Mouse (Mus musculus) testis, postnatal 10 days (tissue): ENCODE results near the gene Cisd1.

Source experiments
- DNase-seq: peaks from one replicate; pipeline ENCODE4 v3.0.0; 2021; ENCODE audit warnings: low spot score

Gene Cisd1

DNA sequence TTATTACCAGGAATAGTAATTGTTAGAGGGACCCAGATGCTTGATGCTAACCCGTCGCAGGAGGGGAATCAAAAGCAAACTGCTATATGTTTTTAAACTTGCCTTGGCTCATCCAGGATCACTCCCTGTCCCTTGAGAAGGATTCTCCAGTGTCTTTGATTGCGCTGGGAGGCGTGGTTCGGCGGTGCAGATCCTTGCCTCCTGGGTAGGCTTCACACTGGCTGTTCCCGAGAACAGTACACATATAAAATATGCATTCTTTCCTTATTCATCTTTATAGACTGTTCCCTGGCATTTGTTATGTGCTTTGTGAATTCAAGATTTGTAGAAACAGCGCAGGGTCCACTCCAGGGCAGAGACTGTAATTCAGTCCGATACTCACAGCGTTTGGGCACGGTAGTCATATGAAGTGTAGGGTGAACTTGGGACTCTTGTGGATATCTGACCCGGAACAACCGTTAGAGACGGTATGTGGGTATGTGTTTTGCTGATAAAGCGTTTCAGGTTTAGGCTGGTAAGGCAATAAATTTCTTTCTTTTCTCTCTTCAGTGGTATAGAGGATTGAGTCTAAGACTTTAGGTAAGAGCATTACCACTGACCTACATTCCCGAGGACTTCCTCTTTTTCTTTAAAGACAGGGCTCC lies 4.0 kb upstream of the Cisd1 start:
- DNase-seq = peak; percentile 48

DNA sequence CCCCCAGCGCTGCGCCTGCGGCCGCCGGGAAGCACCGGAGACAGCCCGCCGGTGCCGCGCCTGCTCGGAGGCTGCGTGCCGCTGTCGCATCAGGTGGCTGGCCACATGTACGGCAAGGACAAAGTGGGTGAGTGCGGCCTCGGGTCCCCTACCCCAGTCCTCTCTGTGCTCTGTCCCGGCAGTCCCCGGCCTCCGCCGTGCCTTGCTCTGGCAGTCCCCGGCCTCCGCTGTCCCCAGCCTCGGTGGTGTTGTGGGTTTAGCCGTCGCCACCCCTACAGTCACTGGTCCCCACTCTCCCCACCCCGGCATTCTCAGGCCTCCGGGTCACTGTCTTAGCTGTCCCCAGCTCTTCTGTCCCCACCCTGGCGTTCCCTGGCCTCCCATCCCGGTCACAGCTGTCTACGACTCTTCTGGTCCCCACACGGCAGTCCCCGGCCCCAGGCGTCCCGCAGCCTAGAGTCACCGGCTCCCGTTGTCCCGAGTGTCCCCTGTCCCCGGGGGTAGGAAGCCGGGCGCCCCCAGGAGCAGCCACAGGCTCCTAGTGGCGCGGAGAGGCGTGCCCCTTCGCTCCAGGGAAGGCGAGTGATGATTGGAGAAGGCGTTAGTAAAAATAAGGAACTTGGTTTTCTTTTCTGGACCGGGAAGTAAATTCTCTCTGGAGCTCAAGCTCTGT lies 3.3 kb upstream of the Cisd1 start:
- DNase-seq = peak; percentile 64

DNA sequence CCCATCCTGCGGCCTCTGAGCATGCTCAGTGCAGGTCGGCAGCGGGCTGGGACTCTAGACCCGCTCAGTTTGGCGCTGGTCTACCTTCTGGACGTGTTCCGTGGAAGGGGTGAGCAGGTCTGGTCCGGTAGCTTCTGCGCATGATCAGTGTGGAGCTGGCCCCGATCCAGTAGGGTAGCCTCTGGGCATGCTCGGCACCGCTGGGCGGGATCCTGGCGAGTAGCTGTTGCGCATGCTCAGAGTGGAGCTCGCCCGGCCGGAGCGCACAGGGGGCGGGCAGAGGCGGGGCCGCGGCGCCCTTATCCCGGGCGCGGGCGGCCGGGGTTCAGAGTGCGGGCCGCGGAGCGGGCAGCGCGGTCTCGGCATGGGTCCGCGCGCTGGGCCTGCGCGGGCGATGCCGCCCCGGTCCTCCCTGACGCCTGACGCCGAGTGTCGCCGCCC lies 2.8 kb upstream of the Cisd1 start, which contains the start of gene Ipmk:
Gene Ipmk (plus strand): TSS at position 255 of the 441 bp plus-strand sequence.
- DNase-seq = peak; percentile 99

DNA sequence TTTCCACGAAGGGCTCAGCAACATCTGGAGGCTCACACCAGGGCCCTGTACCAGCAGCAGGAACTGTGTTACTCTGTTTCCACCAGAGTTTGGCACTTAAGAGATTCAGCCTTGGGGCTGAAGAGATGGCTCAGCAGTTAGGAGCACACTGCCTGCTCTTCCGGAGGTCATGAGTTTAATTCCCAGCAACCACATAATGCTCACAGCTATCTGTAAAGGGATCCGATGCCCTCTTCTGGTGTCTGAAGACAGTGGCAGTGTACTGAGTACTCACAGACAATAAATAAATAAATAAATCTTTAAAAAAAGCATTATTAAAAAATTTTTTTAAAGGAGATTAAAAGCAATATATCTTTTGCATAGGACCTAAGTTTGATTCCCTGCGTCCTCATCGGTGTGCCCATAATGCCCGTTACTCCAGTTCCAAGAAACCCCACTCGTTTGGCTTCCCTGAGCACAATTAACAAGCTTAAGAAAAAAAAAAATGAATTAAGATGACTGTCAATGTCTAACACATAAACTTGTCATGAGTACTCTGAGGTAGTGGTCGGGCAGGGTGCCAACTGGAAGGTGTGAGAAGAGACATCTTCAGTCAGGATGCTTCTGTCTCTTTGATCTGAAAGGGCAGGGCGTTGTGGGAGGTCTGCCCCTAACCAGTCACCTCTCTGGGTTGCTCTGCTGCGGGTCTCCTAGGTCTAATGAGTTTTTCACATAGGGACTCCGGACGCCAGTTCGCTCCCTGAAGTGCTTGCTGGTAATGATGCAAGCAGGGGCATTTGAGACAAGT lies 2.2 kb upstream of the Cisd1 start:
- peak; percentile 79 for DNase-seq

DNA sequence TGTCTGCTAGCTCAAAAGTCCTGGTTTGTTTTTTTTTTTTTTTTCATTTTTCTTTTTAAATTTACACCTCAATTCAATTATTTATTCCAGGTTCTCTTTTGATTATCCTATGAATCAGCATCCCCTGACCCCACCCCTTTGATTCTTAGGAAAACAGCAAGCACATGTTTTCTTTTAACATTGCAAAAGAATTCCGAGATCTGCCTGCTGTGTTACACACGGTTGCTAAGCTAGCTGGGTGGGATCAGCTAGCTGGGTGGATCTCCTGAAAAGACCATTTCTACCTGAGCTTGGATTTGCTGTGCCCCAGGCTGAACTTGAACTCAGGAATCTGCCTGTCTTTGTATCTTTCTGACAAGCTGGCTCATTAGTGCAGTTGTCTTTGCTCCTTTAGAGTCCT lies 1.4 kb upstream of the Cisd1 start:
- DNase-seq = no peak

DNA sequence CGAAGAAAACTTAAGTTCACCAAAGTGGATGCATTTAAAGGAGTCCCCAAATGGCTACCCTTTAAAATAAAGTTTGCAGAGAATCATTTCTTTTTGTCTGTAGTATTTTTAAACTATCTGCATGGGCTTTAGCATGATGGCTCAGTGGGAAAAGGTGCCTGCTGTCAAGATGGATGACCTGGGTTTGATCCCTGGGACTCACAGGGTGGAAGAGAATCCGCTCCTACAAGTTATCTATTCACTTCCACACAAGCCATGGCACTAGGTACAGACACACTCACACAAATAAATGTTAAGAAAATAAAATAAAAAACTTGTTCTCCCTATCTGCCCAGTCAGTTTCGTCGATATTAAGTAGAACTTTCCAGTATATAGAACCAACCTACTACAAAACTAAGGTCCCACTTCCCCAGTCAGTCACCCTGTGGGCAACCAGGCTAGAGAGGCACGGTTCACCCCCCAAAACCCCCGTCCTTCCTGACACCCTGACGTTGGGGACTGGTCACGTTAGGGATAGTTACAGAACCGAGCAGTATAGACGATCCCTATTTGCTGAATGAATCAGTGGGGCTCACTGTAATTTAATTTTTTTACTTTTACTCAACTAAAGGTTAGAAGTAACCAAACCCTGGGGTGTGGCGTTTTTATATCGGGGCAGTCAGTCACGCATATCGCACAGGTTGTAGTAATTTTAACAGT lies 1.0 kb downstream of the Cisd1 start:
- no peak for DNase-seq

DNA sequence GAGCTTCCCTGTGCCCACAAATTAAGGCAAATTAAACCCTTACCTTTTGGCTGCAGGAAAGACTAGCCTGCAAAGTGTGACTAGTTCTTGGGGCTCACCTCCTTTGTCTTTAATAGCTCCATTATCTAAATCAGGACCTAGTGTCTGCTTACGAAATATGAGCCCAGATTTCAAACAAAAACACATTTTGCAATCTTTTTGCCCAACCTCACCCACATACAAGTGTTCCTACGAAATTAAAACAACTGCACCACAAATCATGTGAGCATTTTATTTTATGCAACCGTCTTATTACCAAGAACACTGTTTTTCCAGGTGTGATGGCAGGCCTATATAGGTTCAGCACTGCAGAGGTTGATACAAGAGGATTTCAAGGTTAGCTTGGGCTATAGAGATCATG lies 1.6 kb downstream of the Cisd1 start:
- no peak for DNase-seq

DNA sequence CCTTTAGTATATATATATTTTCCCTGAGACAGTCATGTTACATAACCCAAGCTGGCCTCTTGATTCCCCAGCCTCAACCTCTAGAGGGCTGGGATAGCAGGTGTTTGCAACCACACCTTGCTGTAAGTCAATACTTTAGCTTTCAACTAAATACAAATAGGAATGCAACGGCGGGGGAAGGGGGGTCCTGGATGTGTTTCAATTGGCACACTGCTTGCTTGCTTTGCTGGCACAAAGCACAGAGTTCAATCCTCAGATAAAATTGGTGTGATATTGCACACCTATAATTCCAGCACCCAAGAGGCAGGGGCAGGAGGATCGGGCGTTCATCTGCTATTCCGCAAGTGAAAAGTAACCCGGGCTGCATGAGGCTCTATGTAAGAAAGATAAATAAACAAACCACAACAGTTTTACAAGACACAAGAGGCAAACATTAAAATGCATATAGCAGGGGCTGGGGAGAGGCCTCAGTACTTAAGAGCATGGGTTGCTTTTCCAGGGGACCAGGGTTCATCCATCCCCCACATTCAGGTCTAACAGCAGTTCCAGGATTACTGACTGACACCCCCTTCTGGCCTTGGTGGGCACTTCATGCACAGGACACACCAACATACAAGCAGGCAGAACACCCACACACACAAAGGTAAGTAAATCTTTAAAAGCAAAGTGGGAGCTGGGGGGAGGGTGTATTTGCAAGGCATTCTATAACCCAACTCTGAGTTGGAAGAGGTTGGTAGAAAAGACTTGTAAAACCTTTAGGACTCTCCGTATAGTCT lies 2.5 kb downstream of the Cisd1 start:
- DNase-seq = no peak

DNA sequence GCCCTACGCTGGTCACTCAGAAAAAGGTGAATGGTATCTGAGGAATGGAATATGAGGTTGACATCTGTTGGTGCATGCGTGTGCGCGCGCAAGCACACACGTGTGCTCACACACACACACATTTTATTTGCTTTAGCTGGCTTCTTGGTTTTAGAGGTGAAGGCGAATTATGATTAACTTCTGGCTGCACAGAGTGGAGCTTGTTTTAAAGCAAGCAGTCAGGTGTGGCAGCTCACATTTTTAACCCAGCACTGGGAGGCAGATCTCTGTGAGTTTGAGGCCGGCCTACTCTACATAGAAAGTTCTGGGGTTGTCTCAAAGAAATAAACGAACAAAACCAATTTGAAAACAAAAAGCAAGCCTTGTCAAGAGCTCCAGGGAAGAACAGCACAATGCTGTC lies 3.5 kb downstream of the Cisd1 start:
- DNase-seq = no peak

DNA sequence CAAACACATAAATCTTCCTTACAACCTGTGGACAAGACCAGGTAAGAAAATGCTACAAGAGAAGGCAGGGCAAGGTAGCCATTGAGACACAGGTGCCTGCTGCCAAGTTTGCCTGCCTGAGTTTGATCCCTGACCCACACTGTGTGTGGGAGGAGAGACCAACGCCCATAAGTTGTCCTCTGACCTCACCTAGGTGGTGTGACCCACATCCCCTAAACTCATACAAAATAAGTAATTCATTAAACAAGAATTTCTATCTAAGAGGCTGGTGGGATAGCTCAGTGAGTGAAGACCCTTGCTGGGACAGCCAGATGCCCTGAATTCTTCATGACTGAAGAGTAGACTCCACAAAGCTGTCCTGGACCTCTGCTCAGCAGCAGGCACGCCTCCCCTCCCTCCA lies 4.6 kb downstream of the Cisd1 start:
- DNase-seq = no peak

DNA sequence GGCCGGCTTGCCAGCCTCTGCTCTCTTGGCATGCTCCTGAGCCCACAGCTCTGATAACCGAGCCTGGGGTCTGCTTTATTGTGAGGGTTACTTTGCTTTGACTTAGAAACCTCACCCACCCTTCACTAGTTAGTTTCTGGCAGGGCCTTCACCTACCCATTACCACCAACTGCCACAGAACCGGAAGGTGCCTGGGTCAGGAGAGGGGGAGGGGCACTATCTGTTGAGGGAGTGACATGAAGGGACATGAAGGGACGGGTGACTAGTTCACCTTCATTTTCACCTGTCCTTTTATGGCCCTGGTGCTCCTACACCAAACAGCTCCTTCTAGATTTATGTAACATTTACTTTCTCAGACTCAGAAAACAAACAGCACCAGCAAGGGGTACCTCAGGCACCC lies 5.3 kb downstream of the Cisd1 start:
- DNase-seq = no peak

DNA sequence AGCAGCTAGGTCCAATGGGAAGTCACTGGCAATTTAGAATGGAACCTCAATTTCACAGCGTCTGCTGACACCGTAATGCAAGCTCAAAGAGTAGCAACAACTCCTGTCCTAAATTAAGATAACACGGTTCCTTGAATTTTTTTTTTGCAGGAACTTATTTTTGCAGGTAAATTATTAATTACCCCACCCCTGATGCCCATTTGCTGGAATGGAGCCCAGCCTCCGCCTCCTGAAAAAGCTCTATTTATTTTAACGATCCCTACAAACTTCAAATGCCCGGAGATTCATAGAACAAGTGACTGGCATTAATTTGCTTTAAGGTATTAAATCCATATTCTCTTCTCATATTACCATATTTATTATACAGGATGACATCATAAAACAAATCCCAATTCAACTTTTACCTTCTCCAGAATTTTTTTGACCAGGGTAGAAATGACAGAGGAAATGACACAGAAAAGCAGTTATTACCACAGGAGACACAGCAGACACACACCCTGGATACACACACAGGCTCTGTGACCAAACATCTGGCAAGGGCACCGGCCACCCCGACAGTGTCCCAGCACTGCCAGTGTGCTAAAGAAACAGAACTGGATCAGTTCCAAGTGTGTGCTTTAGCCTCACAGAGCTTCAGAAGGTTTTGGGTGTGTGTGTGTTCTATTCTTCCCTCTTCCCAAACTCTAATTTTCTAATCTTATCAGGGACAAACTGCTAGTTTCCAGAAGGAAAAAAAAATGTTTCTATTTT lies 6.4 kb downstream of the Cisd1 start:
- no peak for DNase-seq

DNA sequence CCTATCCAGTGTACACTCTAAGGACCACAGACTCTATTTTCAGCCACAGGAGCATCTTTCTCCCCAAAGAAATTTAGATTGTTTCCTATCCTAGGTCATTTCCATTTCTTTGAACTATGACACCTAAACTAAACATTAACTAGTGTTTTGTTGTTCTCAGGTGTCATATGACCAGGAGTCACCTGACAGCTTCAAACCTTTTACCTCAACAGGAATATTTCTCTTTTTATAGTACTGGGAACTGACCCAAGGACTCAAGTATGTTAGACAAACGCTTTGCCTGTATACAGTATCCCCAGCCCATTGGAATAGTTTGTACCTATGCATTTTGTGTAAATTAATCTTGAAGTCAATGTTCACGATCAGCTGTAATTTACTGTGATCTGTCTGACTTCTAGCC lies 7.0 kb downstream of the Cisd1 start:
- DNase-seq = no peak

DNA sequence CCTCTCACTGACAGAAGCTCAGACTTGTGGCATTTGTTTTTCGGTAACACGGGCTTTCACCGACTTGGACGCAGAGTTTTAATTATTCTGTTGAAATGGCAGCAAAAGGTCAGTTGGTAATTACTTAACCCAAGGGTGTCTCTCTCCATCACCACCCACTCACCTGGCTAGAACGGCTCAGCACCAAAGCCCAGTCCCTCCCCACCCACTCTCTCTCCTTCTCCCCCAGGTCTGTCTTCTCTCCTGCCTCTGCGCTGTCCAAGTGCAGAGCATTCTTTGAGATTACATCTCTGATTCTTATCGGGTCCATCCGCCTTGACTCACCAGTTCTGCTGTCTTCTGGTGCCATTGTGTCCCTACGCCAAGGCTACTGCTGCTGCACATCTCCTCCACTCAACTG lies 11.9 kb downstream of the Cisd1 start:
- no peak for DNase-seq

DNA sequence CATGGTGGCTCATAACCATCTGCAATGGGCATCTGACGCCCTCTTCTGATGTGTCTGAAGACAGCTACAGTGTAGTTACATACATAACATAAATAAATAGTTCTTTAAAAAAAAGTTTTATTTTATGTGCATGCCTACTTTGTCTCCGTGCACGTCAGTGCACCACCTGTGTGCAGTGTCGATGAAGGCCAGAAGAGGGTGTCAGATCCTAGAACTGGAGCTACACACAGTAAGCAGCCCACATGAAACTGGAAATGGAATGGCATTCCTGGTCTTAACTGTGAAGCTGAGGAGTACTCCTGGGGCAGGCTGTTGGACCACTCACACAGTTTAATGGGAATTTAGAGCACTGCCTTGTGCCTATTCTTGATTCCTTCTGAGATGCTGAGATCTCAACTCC lies 12.4 kb downstream of the Cisd1 start:
- no peak for DNase-seq

DNA sequence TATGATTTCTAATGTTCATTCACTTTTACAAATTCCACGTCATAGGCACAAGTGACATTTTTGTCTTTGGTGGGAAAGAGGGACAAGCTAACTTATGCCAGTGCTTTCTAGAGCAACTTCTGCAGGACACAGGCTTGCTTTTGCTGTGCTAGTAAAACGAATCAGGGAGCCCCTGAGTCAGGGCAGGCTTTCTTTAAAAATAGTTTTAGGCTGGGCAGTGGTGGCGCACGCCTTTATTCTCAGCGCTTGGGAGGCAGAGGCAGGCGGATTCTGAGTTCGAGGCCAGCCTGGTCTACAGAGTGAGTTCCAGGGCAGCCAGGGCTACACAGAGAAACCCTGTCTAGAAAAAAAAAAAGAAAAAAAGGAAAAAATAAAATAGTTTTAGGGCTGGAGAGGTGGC lies 12.8 kb downstream of the Cisd1 start:
- no peak for DNase-seq

DNA sequence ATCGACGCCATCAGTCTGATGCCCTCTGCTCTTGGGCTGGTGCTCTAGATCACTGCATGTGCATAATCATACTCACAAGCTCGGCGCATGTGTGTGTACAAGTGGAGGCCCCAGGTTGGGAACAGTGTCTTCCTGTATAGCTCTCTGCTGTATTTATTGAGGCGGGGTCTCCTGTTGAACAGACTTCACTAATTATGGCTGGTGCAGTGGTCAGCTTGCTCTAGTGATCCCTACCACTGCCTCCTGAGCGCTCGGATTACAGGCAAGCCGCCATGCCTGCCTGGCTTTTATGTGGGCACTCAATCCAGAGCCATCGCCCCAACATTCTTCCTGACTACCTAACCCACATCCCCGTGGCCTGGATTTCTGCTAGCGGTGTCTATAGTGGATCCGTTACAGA lies 14.7 kb downstream of the Cisd1 start:
- DNase-seq = no peak

DNA sequence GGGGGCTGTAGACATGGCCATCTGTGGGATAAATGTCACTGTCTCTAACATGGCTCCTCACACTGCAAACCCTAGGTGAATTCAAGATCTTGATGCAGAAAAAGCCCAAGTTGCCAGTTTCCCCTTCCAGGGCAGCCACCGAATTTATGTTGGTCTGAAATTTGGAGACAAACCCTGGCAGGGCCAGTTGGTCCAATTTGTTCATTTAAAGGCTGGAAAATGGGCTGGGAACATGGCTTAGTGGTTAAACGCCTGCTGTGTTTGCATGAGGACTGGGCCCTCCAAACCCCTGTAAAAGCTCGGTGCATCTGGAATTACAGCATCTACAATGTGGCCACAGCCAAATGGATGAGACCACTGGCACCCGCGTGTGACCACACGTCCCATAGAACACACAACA lies 15.5 kb downstream of the Cisd1 start:
- DNase-seq = no peak

DNA sequence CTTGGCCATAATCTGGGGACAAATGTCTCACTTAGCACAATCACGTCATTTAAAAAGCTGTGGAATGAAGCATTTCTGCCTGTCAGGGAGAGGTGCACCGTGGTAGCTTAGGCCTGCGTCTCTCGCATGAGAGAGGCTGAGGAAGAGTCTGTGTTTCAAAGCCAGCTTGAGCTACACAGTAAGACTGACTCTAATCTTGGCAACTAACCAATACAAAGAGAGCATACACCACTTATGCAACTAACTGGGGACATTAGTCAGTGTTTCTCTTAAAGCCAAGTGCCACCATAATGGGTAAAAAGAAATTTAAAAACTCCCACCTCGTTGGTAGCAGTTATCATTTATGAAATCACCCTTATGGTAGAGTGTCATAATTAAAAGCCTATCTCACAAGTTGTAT lies 15.9 kb downstream of the Cisd1 start:
- DNase-seq = no peak

DNA sequence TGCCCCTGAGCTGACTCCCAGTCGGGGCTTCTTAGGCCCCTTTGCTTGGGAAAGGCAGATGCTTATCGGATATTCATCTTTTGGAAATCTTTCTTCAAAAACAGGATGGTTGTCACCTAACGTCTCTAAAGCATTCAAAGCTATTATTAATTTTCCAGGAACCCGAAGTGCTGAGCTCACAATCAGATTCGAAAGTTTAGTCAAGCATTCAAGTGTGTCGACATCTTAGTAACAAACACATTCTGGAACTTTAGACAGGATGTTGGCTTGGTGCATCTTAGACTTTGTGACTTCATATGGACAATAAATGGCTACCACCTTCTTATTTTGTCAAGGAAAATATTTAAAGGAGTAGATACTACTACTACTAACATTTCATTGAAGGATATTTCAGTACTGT lies 16.4 kb downstream of the Cisd1 start:
- no peak for DNase-seq

DNA sequence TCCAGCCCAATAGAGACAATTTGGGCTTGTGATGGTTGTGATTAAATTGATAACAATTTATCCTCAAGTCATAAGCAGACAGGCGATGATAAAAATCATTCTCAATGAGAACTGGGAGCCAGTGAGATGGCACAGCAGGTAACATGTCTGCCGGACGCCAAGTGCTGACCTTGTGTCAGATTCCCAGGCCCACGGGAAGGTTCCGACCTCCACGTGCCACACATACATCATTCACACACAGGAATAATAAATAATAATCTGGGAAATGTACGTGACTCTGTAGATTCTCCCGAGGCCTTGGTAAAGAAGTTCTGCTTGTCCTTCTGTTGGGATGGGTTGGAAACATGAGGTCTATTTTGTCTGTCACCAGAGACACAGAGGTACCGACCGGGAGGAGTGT lies 17.4 kb downstream of the Cisd1 start:
- DNase-seq = no peak
